Mouse (Mus musculus): ENCODE measurements at regions not wholly inside any gene's neighbourhood (a gene's known extent, or its start where the extent isn't known, plus 50 kb on each side); places are given as distances from the start of the nearest gene placed in this dataset.

DNA sequence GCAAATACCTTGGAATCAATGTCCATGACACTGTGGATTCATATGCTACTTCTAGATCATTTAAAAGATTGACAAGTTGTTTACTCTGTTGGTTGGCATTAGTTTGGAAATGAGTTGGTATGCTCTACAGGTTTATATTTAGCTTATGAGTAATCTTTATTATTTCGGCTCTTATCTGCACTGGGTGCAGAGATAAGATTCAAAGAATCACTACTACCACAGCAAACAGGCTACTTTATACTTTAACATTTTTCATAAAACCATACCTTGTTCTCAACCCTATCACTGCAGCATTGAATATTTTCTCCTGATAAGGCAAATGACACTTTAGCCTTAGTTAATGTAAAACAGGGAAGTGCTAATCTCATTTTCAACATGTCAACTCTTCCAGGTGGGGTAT lies 153.7 kb upstream of the Tmem161b start:
- Histone ChIP-seq H3K4me3 (ENCODE audit: extremely low read depth, insufficient read depth, insufficient read length) (no peak overlapping the region), H3K27ac (ENCODE audit: insufficient read depth, low read length) (no peak overlapping the region), H3K36me3 (ENCODE audit: control insufficient read depth, insufficient read depth, low read length) (no peaks in the 10 kb centered on the region), H3K4me1 (ENCODE audit: control insufficient read depth, insufficient read depth, insufficient read length) (no peaks in the 10 kb centered on the region), H3K27me3 (ENCODE audit: control insufficient read depth, insufficient read depth, low read length) (no peaks in the 10 kb centered on the region)
- TF ChIP-seq POLR2A (IDR thresholded peaks at IDR 0.05; ENCODE audit: low read depth, low read length) = no peak
- TF ChIP-seq CTCF (IDR thresholded peaks at IDR 0.05; ENCODE audit: extremely low read depth, insufficient read depth, insufficient read length, insufficient replicate concordance) = no peak
- 91% methylated on average over 1 of the region's 1 CpGs for WGBS
- no peak for DNase-seq (ENCODE audit: low read depth in 1 of 2, low spot score in 2 of 2)
